Mouse (Mus musculus) right cerebral cortex, postnatal 25 days (tissue): Measurements from ENCODE around the gene Mea1.

Experiments
- DNase-seq: peaks from one replicate; pipeline ENCODE4 v3.0.0; 2022

Gene Mea1

DNA sequence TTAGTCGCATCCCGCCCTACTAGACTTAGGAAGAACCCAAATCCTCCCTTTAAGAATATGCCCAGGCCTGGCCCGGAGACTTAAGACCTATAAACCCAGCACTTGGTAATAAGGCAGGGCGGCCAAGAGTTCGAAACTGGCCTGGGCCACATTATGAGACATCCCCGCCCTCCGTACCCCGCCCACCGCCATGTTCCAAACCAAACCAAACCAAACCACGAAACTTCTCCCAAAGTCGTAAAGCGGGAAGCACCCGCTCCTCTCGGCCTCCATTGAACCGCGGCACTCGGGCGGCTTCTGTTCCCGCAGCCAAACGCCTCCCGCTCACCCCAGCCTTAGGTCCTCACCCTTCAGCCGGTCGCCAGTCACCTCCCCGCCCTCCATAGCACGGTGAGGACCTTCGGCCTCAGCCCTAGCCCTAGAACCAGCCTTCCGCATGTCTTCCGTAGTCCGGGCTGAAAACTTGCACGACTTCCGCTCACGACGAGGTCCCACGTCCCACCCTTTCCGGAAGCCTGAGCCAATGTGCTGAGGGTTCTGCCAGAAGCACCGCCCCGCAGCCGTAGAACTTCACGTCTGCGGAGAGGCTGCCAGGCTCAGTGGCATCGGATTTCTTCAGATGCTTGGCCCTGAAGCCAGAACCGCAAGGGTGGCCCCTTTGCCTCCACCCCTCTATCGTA lies 4.6 kb upstream of the Mea1 start, which contains the start of gene Rrp36:
Rrp36 (minus strand) TSS at position 503 of the 680 bp plus-strand sequence.
- peak; percentile 91 for DNase-seq

DNA sequence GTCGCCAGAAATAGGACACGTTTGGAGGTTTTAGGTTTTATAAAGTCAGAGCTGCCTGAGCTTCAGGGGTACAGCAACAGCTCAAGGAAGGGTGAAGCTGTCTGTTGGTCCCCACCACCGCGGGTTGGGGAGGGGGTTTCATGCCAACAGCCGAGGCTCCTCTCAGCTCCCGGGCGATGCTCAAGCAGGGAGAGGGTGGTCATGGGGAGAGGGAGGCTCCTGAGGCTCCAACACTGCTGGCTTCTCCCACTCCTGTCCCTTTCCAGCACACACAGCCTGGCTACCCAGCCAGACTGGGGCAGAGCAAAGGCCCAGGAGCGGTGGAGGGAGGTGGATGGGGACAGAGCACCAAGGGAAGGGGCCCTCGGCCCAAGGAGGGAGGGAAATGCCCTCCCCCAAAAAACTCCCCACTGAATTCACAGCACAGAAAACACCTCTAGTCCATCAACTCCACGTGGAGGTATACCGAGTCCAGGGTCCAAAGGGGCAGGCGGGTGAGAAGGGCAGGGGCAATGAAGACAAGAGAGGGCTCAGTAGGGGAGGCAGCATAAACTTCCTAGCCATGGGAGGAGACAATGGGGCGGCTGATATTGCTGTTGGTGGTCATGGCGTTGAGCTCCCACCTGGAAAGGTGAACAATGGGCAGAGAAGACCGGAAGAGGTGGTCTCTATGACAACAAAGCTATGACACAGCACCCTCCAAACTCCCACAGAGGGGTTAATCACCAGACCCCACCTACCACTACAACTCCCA lies 3.9 kb upstream of the Mea1 start:
- DNase-seq: no peak

DNA sequence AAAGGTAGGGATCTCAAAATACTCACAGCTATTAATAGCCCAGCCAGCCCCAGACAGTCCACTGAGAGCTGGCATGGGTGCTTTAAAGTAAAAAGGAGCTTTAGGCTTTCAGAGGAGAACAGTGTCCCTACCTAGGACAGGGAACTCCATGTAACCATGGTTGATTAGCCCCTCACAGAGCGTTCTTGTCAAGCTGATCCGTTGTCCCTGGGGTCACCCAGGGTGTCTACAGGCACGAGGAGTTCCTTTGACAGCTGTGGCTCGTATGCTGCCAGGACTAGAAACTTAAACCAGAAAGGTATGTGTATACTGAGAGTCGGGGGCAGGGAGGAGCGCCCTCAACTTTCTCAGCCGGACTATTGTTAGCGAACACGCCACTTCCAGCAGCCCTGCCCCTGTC lies 318 bp downstream of the Mea1 start:
- DNase-seq: no peak

DNA sequence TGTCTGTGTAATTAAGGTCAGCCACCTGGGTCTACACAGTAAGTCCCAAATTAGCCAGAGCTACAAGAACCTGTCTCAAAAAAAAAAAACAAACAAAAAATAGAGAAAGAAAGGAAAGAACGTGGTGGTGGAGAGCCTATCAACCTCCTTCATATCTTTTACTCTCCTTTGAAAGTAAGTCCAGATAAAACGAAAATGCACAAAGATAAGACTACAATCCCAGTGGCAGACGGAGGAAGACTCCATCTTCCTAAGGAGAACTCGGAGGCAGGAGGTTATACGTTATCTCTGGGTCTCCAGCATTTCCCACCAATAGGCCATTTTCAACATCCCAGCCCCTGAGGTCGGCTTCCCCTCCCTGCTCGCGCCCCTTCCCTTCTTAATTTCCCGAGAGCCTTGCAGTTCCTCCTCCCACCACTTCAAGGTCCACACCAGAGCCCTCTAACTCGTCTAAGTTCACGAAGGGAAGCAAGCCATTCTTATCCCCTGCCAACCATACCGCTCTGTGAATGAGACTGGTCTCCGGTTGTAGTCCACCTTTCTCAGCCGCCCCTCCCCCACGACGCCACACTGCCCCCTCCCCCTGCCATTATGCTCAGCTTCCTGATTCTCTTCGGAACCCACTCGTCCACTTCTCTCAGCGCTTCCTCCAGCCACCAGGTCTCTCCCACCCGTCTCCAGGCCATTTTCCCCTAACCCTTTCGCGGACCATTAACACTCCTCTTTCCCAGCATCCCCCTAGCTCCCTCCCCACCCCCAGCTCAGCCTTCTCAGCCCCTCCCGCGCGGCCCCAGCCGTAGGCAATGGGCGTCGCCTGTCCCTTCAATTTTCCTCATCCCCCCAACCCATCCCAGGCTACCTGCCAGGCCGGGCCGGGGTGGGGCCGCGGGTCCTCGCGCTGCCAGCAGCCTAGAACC lies 1.5 kb downstream of the Mea1 start:
- no peak for DNase-seq

DNA sequence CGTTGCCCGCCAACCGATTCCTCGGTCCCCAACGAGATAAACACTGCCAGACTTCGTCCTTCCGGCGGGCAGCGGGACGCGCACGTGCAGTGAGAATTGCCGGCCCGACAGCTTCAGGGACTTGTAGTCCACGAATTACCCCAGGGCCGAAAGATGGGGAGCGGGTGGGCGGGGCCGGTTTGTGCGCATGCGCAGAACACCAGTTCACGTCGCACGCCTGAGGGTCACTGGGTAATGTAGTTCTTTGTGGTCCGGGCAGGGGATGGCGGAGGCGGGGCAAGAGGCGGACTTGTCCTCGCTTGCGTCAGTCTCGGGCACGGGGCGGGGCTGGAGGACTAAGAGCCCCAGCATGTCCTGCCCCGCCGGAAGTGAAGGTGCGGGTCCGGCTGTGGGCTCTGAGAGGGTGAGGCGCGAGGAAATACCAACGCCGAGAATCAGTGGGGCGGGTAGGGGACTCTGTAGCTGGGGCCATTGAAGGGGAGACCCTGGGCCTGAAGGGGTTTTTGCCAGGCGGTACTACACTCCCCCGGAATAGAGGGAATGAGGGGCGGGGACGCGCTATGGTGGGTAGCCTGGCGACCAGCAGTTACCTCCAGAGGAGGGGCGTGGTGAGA lies 2.3 kb downstream of the Mea1 start, which contains the start of gene Klhdc3:
Klhdc3 (minus strand) TSS at position 155 of the 614 bp plus-strand sequence.
- peak; percentile 97 for DNase-seq

DNA sequence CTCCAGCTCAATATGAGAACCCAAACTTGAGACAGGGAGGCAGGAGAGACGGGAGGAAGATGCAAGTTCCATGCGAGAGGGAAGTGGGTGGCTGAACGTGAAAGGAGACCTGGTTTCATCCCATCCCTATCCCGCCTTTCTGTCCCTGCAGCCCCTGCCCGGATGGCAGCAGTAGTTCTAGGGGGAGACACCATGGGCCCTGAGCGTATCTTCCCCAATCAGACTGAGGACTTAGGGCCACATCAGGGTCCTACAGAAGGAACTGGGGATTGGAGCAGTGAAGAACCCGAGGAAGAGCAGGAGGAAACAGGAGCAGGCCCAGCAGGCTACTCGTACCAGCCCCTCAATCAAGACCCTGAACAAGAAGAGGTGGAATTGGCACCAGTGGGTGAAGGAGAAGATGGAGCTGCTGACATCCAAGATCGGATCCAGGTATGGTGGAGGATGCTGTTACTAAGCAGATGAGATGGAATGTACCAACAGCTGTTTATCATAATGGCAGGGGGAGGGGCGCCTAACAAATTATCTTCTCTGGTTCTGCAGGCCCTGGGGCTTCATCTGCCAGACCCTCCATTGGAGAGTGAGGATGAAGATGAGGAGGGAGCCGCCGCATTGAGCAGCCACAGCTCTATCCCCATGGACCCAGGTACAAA lies 3.0 kb downstream of the Mea1 start:
- DNase-seq: no peak

DNA sequence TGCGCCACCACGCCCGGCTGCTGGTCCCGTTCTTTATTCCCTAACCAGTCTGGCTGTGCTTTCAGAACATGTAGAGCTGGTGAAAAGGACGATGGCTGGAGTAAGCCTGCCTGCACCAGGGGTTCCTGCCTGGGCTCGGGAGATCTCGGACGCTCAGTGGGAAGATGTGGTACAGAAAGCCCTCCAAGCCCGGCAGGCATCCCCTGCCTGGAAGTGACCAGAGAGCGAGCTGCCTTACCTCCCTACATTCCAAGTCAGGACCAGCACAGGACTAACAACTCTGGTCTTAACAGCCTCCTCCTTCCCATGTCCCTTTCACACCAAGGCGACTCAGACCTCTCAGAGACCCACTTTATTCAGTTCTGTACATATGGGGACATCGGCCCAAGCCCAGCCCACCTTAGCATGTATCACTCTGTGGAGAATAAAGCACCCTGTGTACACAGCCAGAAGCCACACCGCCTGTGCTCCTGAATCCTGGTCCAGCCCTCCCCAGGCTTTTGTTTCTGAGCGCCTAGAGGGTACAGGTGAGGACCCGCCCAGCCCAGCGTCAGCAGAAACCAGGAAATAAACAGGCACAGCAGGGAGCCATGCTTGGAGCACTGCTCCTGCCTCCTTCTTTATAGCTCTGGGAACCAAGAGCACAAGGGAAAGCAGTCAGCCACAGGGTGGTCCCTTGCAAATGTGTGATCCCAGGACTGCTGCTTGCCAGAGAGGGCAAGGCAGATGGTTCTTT lies 4.2 kb downstream of the Mea1 start:
- no peak for DNase-seq

DNA sequence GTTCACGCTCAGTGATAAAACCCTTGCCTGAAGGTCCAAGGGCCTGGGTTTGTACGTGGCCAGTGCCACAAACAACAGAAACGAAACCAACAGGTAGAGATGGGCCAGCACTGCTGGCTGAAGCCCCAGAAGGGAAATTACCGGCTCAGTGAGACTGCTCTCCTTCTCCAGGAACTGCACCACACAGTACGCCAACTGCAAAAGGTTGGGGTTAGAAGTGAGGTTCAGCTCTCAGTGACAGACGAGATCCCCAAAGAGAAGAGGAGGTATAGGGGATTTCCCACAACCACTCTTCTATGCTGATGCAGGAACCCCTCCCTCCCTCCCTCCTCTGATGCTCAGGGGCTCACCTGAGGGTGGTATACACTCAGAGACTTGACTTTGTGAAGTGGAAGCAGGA lies 7.3 kb downstream of the Mea1 start:
- no peak for DNase-seq

DNA sequence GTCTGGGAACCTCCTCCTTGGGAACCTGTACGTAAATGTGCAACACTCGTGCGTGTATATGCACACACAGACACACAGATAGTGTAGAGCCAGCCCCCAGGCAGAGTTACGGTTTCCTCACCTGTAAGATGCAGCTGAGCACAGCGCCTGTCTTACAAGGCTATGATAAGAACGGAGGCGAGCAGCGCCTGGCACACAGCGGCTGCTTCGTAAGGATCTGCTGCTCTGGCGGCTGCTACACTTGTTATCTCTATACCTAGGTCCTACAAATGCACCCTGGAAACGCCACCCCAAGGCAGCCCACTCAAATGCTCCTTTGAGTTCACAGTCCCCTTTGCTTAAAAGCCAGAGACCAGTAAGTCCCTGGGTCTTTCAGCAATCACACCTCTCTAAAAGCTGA lies 12.1 kb downstream of the Mea1 start:
- no peak for DNase-seq

DNA sequence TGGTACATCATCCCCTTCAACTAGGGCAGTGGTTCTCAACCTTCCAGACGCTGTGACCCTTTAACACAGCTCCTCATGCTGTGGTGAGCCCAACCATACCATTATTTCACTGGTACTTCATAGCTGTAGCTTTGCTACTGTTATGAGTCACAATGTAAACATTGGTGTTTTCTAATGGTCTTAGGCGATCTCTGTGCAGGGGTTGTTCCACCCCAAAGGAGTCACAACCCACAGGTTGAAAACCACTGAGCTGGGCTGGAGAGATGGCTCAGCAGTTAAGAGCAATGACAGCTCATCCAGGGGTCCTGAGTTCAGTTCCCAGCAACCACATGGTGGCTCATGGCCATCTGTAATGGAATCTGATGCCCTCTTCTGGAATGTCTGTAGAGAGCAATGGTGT lies 12.8 kb downstream of the Mea1 start:
- no peak for DNase-seq

DNA sequence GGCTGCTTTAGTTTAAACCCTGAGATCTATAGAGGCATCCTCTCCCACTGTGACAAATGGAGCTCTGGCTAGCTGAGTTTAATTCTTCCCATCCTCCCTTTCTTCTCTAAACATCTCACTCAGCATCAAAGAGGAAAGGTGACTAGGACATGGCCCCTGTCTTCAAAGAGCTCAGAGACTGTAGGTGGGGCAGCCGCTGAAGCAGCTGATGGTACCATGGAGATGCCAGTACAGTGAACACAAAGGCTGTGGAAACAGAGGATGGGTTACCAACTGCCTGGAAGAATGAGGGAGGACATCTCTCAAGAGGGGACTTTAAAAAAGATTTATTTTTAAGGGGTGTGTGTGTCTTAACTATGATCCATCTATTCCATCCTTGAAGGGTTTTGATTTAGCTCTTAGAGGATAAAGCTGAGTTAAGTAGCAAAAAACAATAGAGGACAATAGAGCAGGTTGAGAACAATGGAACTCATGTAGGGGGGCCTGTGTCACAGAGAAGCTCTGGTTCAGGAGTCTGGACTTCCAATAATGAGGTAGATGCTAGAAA lies 16.0 kb downstream of the Mea1 start:
- DNase-seq: no peak

DNA sequence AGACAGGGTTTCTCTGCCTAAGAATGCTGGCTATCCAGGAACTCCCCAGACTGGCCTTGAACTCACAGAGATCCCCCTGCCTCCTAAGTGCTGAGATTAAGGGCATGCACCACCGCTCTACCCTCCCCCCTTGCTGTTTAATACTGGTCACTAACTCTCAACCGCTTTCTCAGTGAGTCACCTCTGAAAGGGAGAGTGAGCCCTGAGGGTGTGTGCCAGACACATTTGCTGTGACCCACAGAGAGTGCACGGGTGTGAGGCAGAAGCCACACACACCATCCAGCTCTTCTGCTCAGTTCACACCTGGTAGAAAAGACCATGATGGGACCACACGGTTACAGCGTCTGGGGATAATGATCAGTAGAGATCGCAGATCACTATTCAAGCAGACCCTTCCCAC lies 19.9 kb downstream of the Mea1 start:
- DNase-seq: no peak

DNA sequence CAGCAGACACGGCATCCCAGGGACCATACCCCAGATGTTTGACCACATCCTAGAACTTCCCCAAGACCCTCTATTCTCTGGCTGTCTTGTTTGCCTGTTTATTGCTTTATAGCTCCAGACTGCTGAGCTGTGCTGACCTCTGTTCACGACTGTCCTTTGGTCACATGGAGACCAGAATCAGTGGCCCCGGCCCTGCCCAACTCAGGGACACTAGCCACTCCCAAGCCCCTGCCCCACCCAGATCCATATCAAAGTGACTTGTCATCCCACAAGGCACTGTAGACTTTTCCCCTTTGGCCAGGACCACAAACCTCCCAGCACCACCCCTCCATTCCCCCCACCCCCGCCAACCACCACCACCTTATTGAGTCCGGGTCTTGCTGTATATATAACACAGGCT lies 20.7 kb downstream of the Mea1 start:
- DNase-seq: no peak

DNA sequence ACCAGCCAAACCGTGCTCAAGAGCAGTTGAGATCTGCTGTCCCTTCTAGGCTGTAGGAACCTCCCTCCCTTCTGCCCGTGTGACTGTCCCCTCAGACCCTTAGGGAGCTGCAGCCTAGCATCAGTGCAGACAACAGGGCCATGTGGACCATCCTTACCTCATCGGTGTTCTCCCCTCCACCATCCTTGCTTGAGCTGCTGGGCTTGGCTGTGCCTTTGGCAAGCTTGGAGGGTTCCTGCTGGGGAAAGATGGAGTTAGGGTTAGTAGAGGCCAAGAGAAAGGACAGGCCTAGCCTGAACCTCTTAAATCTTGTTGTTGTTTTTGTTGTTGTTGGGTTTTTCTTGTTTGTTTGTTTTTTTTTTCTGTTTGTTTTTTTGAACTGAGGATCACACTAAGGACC lies 21.3 kb downstream of the Mea1 start:
- DNase-seq: no peak

DNA sequence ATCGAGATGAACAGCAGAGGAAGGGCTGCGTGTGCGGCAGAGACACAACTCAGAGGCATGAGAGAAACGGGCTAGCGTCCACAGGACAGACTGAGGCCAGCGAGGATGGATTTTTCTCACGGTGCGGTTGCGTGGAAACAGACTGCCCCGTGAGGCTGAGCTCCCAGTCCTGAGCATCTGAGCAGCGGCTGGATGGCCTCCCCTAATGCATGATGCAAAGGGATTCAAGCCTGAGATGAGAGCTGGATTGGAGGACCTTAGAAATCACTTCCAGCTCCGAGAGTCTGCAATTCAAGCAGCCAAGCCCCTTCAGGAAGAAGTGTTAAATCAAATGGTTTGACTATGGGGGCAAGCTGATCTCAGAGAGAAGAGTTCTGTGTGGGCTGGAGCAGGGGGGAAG lies 22.9 kb downstream of the Mea1 start:
- DNase-seq: no peak

DNA sequence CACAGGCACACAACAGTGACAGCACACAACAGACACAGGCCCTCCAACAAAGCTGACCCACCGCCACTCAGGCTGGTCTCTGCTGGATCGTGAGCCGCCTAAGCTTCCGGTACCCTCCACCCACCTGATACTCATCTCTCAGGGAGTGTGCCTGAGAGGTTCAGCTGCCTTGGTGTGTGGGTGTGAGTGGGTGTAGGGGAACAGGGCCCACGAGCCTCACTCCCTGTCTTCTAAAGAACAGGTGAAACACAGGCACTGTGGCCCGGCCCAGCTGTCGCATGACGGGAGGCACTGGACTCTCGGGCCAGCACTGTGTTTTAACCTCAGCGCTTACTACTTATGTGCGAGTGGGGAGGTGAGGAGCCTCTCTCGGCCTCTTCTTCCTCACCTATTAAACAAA lies 23.5 kb downstream of the Mea1 start:
- DNase-seq: no peak

DNA sequence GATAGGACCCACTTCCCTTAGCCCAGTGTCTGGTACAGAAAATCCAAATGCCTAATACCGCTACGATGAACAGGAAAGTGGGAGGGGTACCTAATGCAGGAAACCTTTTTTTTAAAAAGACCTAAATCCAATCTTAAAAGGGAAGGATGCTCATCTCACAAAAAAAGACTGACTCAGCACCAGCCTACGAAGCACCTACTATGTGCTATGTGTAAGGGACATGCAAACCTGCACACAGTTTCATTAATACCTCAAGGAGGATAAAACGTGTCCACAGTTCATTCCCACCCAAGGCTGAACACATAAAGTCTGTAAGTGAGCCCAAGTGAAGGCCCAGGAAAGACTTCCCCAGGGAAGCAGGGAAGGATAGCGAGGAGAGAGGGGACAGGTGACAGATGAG lies 23.9 kb downstream of the Mea1 start:
- no peak for DNase-seq

DNA sequence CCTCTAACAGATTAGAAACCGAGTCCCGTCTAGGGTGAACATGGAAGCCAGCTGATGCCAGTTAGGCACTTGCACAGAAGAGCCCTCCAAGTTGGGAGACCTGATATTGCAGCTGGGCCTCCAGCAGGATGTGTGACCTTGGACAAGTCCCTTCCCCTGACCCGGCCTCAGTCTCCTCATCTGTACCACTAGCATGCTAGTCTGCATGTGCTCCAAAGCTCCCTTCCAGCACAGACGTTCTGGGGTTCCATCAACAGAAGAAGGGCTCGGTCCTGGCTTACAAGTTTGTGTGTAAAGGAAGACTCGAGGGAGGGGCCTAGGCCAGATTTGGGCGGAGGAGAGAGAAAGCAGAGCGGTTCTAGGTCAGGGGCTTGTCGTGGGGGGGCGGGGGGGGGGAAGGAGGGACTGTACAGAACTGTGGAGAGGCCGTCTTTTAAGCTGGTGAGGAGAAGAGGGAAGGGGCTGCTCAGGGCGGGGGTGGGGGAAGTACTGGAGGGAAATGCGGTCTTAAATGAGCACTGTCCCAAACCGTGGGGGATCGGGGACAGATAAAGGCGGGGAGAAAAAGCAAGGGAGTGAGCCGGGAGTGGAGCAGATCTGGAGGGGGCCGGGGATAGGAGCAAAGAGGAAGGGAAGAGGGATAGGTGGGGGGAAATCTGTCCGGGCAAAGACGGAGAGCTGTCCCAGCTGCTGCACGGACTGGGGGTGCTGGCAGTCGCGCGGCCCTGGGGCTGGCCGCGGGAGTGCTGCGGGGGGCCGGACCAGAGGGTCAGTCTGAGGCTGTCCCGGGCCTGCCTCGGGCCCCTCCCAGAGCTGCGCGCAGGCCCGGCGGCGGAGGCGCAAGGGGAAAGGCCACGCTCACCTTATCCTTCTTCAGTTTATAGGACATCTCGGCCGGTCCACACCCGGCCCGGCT lies 25.6 kb downstream of the Mea1 start:
- DNase-seq: no peak

DNA sequence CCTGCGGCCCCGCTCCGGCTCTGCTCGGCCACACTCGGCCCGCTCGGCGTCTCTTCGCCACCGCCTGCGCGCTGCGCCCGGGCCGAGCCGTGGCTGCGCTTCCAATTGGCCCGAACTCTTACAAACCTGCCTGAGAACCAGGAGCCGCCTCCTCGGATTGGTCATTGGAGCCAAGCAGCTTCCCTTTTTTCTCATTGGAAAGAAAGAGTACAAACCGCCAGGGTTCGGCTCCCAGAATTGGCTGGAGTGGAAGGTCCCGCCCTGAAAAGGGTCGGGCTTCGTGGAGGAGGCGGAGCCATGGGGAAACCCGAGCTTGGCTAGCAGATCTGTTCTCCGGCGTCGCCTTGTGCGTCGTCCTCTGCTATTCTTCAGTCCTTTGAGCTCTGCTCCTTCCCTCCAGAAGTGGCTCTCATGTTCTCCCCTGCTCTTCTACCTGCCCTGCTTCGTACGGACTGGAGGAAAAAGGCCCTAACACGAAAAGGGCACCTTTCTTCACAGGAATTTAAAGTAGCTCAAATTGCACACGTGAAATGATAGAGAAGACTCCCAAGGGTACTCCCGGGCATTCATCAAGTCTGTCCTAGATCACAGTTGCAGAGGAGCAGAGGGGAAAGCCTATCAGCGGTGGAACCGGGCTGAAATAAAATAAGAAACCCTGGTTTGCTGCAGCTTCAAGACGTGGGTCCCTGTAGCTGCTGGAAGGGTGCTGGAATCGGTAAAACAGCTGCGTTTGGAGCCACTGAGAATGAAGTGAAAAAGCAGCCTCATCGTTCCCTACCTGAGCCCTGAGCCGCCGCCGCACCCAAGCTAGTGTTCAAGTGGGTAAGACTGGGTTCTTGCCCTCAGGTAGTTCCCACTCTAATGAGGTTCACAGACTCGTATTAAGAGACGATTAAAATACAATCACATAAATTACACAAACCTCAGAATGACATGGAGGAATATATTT lies 26.6 kb downstream of the Mea1 start, which contains the start of gene Ppp2r5d:
Ppp2r5d (minus strand) TSS at position 225 of the 949 bp plus-strand sequence.
- peak; percentile 95 for DNase-seq
